In the genomic region with DNA sequence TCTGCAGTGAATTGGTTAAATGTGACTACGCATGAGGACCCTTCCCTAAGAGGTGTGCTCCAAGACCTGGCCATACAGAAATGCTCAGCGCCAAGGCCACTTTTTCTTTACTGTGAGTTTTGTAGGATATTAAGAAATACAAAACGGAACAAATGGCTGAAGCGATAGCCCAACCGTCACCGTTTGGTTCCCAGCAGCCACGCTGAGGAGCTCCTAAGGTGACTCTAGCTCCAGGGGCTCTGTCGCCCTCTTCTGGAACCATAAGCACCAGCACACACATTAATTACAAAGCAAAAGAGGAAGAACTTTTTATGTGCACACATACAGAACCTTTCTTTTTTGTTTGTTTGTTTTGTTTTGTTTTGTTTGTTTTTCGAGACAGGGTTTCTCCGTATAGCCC, we compare ENCODE assay signal across 15 mouse cellular contexts. TPM values are rescaled to one million over a fixed set of nuclear protein-coding genes. Genes with fewer than 3 reads are reported as not detected.
DNase-seq lines count a peak whose midpoint lies in the region; ATAC-seq and TF ChIP-seq lines count a peak whose summit lies in the region.
"Had no signal": no experiment of that assay in that cellular context is flagged by ENCODE, and none has a peak within 500 bp of the region (broad histone marks: within the 10 kb centered on the region; RNA-seq: fewer than 3 reads in every experiment).

No protein-coding gene starts in this region.

- 79% methylated on average over 10 of the region's 10 CpGs for WGBS in heart, embryonic 10.5 days
- 78% methylated on average over 10 of the region's 10 CpGs for WGBS in heart, embryonic 12.5 days
- 80% methylated on average over 10 of the region's 10 CpGs for WGBS in lung, postnatal 0 days
- 88% methylated on average over 10 of the region's 10 CpGs for WGBS in stomach, postnatal 0 days
- WGBS in thymus, adult 2 months = 95% methylated on average over 10 of the region's 10 CpGs
- 83% methylated on average over 10 of the region's 10 CpGs for WGBS in forebrain, embryonic 10.5 days

- peak; percentile 25 for DNase-seq in heart, embryonic 10.5 days (ENCODE audit: low spot score)
- DNase-seq in lung, postnatal 0 days (ENCODE audit: low spot score) = no peak
- no peak for DNase-seq in lung, postnatal 36 days
- DNase-seq in WW6 (ENCODE audit: low read depth, low spot score) = peak; percentile 42
- no peak for DNase-seq in stomach, postnatal 0 days (ENCODE audit: low spot score)
- no peak for DNase-seq in thymus, adult 2 months
- DNase-seq in forebrain, embryonic 10.5 days (ENCODE audit: extremely low spot score, low spot score) = no peak
- DNase-seq: cerebellum, postnatal 10 days; gastrocnemius, postnatal 10 days; retina, postnatal 1 day had no signal

- H3K9ac ChIP-seq in heart, embryonic 12.5 days = no peak overlapping the region
- H3K9ac ChIP-seq in lung, postnatal 0 days (replicated peaks; ENCODE audit: low read depth) = no peak overlapping the region
- no peak overlapping the region for H3K9ac ChIP-seq in stomach, postnatal 0 days (ENCODE audit: low read length)
- H3K9ac ChIP-seq: limb, embryonic 15.5 days had no signal

- no peak for ATAC-seq in heart, embryonic 12.5 days (ENCODE audit: insufficient number of reproducible peaks, low FRiP score)
- no peak for ATAC-seq in lung, postnatal 0 days
- no peak for ATAC-seq in stomach, postnatal 0 days (ENCODE audit: low FRiP score, low TSS enrichment)
- ATAC-seq: forebrain, embryonic 14.5 days; inflammation-experienced regulatory T-cells, adult 6 months had no signal

- H3K27me3 ChIP-seq in heart, embryonic 10.5 days (ENCODE audit: insufficient read depth, poor library complexity, severe bottlenecking) = no peaks in the 10 kb centered on the region
- no peaks in the 10 kb centered on the region for H3K27me3 ChIP-seq in heart, embryonic 12.5 days (replicated peaks)
- no peaks in the 10 kb centered on the region for H3K27me3 ChIP-seq in lung, postnatal 0 days (replicated peaks; ENCODE audit: insufficient read depth, low read length)
- no peaks in the 10 kb centered on the region for H3K27me3 ChIP-seq in stomach, postnatal 0 days (ENCODE audit: control insufficient read depth, insufficient read depth, low read length)
- H3K27me3 ChIP-seq in thymus, adult 2 months (ENCODE audit: control insufficient read depth, insufficient read depth, low read length) = no peaks in the 10 kb centered on the region
- H3K27me3 ChIP-seq in forebrain, embryonic 10.5 days (ENCODE audit: poor library complexity, severe bottlenecking) = no peaks in the 10 kb centered on the region
- H3K27me3 ChIP-seq: limb, embryonic 15.5 days had no signal

- peaks cover 35% of the 10 kb centered on the region for H3K4me1 ChIP-seq in heart, embryonic 10.5 days
- peaks cover 42% of the 10 kb centered on the region for H3K4me1 ChIP-seq in heart, embryonic 12.5 days (replicated peaks)
- H3K4me1 ChIP-seq in lung, postnatal 0 days (ENCODE audit: insufficient read depth, low read depth, low read length) = no peaks in the 10 kb centered on the region
- H3K4me1 ChIP-seq in stomach, postnatal 0 days (replicated peaks; ENCODE audit: control insufficient read depth, insufficient read depth) = no peaks in the 10 kb centered on the region
- H3K4me1 ChIP-seq in thymus, adult 2 months (replicated peaks; ENCODE audit: control insufficient read depth, insufficient read depth, low read length) = no peaks in the 10 kb centered on the region
- H3K4me1 ChIP-seq in forebrain, embryonic 10.5 days = no peaks in the 10 kb centered on the region
- H3K4me1 ChIP-seq: limb, embryonic 15.5 days had no signal

- no peak for TF ChIP-seq EP300 in lung, postnatal 0 days (IDR thresholded peaks at IDR 0.05)
- no peak for TF ChIP-seq EP300 in stomach, postnatal 0 days (optimal IDR thresholded peaks at IDR 0.05)

- TF ChIP-seq CTCF in lung, postnatal 0 days (IDR thresholded peaks at IDR 0.05) = peak; percentile 16; the same call in 1 of the 2 replicates
- peak; percentile 38 for TF ChIP-seq CTCF in stomach, postnatal 0 days (IDR thresholded peaks at IDR 0.05; ENCODE audit: low read depth)
- no peak for TF ChIP-seq CTCF in thymus, adult 2 months (IDR thresholded peaks at IDR 0.05; ENCODE audit: borderline replicate concordance, control insufficient read depth, extremely low read depth, insufficient read depth, low read length, poor library complexity)

- no peaks in the 10 kb centered on the region for H3K36me3 ChIP-seq in heart, embryonic 10.5 days
- no peaks in the 10 kb centered on the region for H3K36me3 ChIP-seq in heart, embryonic 12.5 days
- H3K36me3 ChIP-seq in lung, postnatal 0 days (ENCODE audit: insufficient read depth, low read length) = no peaks in the 10 kb centered on the region
- H3K36me3 ChIP-seq in stomach, postnatal 0 days (ENCODE audit: control insufficient read depth, insufficient read depth, low read length) = no peaks in the 10 kb centered on the region
- H3K36me3 ChIP-seq in thymus, adult 2 months (ENCODE audit: control insufficient read depth, insufficient read depth, low read length) = no peaks in the 10 kb centered on the region
- H3K36me3 ChIP-seq in forebrain, embryonic 10.5 days (replicated peaks) = no peaks in the 10 kb centered on the region
- H3K36me3 ChIP-seq: limb, embryonic 15.5 days had no signal

- no peaks in the 10 kb centered on the region for H3K9me3 ChIP-seq in heart, embryonic 10.5 days
- no peaks in the 10 kb centered on the region; the same call in none of the 2 replicates for H3K9me3 ChIP-seq in heart, embryonic 12.5 days (replicated peaks)
- no peaks in the 10 kb centered on the region for H3K9me3 ChIP-seq in lung, postnatal 0 days (ENCODE audit: low read length)
- H3K9me3 ChIP-seq in stomach, postnatal 0 days (ENCODE audit: control insufficient read depth, low read length) = no peaks in the 10 kb centered on the region
- H3K9me3 ChIP-seq in forebrain, embryonic 10.5 days = 0 out of 2 replicates have a peak, but pooled peaks cover 7% of the 10 kb centered on the region
- H3K9me3 ChIP-seq: limb, embryonic 15.5 days had no signal

- TF ChIP-seq POLR2A in thymus, adult 2 months (IDR thresholded peaks at IDR 0.05; ENCODE audit: control insufficient read depth, extremely low read depth, insufficient read depth, low read length, poor library complexity) = no peak

- no peak overlapping the region for H3K27ac ChIP-seq in heart, embryonic 10.5 days
- H3K27ac ChIP-seq in heart, embryonic 12.5 days (ENCODE audit: poor library complexity, severe bottlenecking) = no peak overlapping the region
- no peak overlapping the region for H3K27ac ChIP-seq in lung, postnatal 0 days (ENCODE audit: low read length)
- H3K27ac ChIP-seq in stomach, postnatal 0 days (replicated peaks) = no peak overlapping the region
- H3K27ac ChIP-seq in thymus, adult 2 months (ENCODE audit: control insufficient read depth, insufficient read depth, low read length) = no peak overlapping the region
- no peak overlapping the region for H3K27ac ChIP-seq in forebrain, embryonic 10.5 days
- H3K27ac ChIP-seq: limb, embryonic 15.5 days; macrophage had no signal

- H3K4me2 ChIP-seq in heart, embryonic 12.5 days = no peak overlapping the region
- no peak overlapping the region for H3K4me2 ChIP-seq in lung, postnatal 0 days (replicated peaks; ENCODE audit: low read depth, low read length)
- no peak overlapping the region for H3K4me2 ChIP-seq in stomach, postnatal 0 days (replicated peaks; ENCODE audit: low read depth)
- H3K4me2 ChIP-seq: limb, embryonic 15.5 days had no signal

- no peak overlapping the region for H3K4me3 ChIP-seq in heart, embryonic 10.5 days
- H3K4me3 ChIP-seq in heart, embryonic 12.5 days = no peak overlapping the region
- no peak overlapping the region for H3K4me3 ChIP-seq in lung, postnatal 0 days (ENCODE audit: low read depth, low read length)
- no peak overlapping the region for H3K4me3 ChIP-seq in stomach, postnatal 0 days (ENCODE audit: low read depth, low read length)
- no peak overlapping the region for H3K4me3 ChIP-seq in thymus, adult 2 months (ENCODE audit: control insufficient read depth, insufficient read depth, low read length)
- H3K4me3 ChIP-seq in forebrain, embryonic 10.5 days = no peak overlapping the region
- H3K4me3 ChIP-seq: limb, embryonic 15.5 days had no signal

RNA-seq across cellular contexts. Expression of a gene that starts 33.7 kb away (rescaled TPM):
- polyA plus RNA-seq in heart, embryonic 10.5 days (2016; fragmentation: Nextera tagmentation; extraction: Ambion mirVana) = 7.0 and 8.3 TPM in 2 replicates
- 10.3 and 11.2 TPM in 2 replicates for polyA plus RNA-seq in heart, embryonic 12.5 days (2016; fragmentation: Nextera tagmentation; extraction: Ambion mirVana)
- polyA plus RNA-seq in lung, postnatal 0 days (2015; fragmentation: Nextera tagmentation; extraction: Ambion mirVana) = 13.5 and 13.8 TPM in 2 replicates
- 16.9 and 17.9 TPM in 2 replicates for polyA plus RNA-seq in stomach, postnatal 0 days (2015; fragmentation: Nextera tagmentation; extraction: Ambion mirVana)
- 8.5 TPM in 2 replicates for polyA plus RNA-seq in thymus, adult 2 months (2012; rRNA removed)
- polyA plus RNA-seq in forebrain, embryonic 10.5 days (2016; fragmentation: Nextera tagmentation; extraction: Ambion mirVana) = 8.8 and 9.9 TPM in 2 replicates

RNA-seq across cellular contexts. Expression of a gene that starts 38.2 kb away (rescaled TPM):
- polyA plus RNA-seq in heart, embryonic 10.5 days (2016; fragmentation: Nextera tagmentation; extraction: Ambion mirVana) = 26.9 and 28.0 TPM in 2 replicates
- 26.6 and 27.8 TPM in 2 replicates for polyA plus RNA-seq in heart, embryonic 12.5 days (2016; fragmentation: Nextera tagmentation; extraction: Ambion mirVana)
- polyA plus RNA-seq in lung, postnatal 0 days (2015; fragmentation: Nextera tagmentation; extraction: Ambion mirVana) = 26.7 and 27.1 TPM in 2 replicates
- polyA plus RNA-seq in stomach, postnatal 0 days (2015; fragmentation: Nextera tagmentation; extraction: Ambion mirVana) = 18.7 and 20.2 TPM in 2 replicates
- 12.7 and 12.8 TPM in 2 replicates for polyA plus RNA-seq in thymus, adult 2 months (2012; rRNA removed)
- 32.9 and 33.9 TPM in 2 replicates for polyA plus RNA-seq in forebrain, embryonic 10.5 days (2016; fragmentation: Nextera tagmentation; extraction: Ambion mirVana)

RNA-seq across cellular contexts. Expression of a gene that starts 44.8 kb away (rescaled TPM):
- 44.1 and 54.1 TPM in 2 replicates for polyA plus RNA-seq in heart, embryonic 10.5 days (2016; fragmentation: Nextera tagmentation; extraction: Ambion mirVana)
- polyA plus RNA-seq in heart, embryonic 12.5 days (2016; fragmentation: Nextera tagmentation; extraction: Ambion mirVana) = 37.9 and 45.9 TPM in 2 replicates
- polyA plus RNA-seq in lung, postnatal 0 days (2015; fragmentation: Nextera tagmentation; extraction: Ambion mirVana) = 34.5 and 37.2 TPM in 2 replicates
- polyA plus RNA-seq in stomach, postnatal 0 days (2015; fragmentation: Nextera tagmentation; extraction: Ambion mirVana) = 39.0 and 39.9 TPM in 2 replicates
- 7.0 and 8.7 TPM in 2 replicates for polyA plus RNA-seq in thymus, adult 2 months (2012; rRNA removed)
- polyA plus RNA-seq in forebrain, embryonic 10.5 days (2016; fragmentation: Nextera tagmentation; extraction: Ambion mirVana) = 76.8 and 80.9 TPM in 2 replicates

Comparison
In these comparisons a context has a peak if more than half of its experiments do, and no peak if none do; other contexts are left out.
1. DNase-seq: peak in heart, embryonic 10.5 days (single experiment) and WW6 (single experiment); none in lung, postnatal 0 days (single experiment), lung, postnatal 36 days (single experiment), stomach, postnatal 0 days (single experiment), thymus, adult 2 months (single experiment) and forebrain, embryonic 10.5 days (single experiment).